Mouse (Mus musculus): ENCODE results near the gene Bcas3. TPM values are rescaled to one million over a fixed set of nuclear protein-coding genes. Genes with fewer than 3 reads are reported as not detected.
A peak's percentile ranks its signal among the peaks of the same experiment; 100 is the strongest.

Gene Bcas3
- polyA plus RNA-seq, 1 experiment from 2014 or later = 30.6 TPM

DNA sequence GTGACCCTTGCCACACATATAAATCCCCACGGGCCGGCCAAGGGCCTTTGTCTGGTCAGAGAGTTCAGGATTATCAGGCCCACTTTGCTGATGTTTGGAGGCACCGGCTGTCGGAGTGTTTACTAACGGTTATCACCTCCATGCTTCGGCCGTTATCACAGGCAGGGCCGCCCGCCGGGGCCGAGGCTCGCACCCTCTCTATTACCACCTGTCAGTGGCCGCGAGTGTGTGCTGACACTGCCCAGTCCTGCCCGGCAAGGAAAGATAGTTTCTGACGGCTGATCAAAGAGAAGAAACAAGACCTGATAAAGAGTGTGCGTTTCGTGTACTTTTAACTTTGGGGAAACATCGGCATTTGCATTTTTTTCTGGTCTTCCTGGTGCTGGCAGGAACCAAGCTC, 446.9 kb downstream of the Bcas3 start:
- ATAC-seq (ENCODE audit: low FRiP score, low TSS enrichment) = no peak
- Histone ChIP-seq H3K9me3 (ENCODE audit: control insufficient read depth, low read length) (no peaks in the 10 kb centered on the region), H3K27ac (ENCODE audit: low read depth, low read length) (no peak overlapping the region), H3K4me3 (ENCODE audit: low read length) (no peak overlapping the region), H3K36me3 (ENCODE audit: control insufficient read depth, insufficient read depth, low read length) (no peaks in the 10 kb centered on the region), H3K27me3 (ENCODE audit: control insufficient read depth, insufficient read depth, low read length) (no peaks in the 10 kb centered on the region), H3K4me2 (replicated peaks; ENCODE audit: low read depth, low read length) (no peak overlapping the region), H3K9ac (ENCODE audit: low read depth, low read length) (no peak overlapping the region), H3K4me1 (ENCODE audit: control insufficient read depth, insufficient read depth, low read length) (peaks cover 16% of the 10 kb centered on the region)
- WGBS = 22% methylated on average over 19 of the region's 19 CpGs

DNA sequence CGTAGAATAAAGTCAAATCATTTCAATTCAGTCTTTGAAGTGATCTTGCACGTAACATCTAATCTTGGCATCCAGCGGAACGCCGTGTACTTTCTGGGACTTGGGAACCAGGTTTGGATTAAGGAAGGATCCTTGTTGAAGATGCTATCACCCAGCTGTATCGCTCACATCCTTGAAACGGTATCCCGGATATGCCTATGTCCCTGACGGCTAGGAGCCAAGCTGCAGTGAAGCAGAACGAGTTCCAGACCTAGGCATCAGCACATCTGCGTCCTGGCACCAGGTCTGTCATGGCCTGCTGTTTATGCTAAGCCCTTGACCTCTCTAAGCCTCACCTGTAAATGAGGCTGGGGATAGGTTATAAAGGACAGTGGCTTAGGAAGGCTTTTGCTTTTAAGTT, 447.4 kb downstream of the Bcas3 start:
- no peak for ATAC-seq (ENCODE audit: low FRiP score, low TSS enrichment)
- WGBS = 50% methylated on average over 11 of the region's 11 CpGs
- Histone ChIP-seq H3K4me2 (replicated peaks; ENCODE audit: low read depth, low read length) (no peak overlapping the region), H3K27ac (ENCODE audit: low read depth, low read length) (no peak overlapping the region), H3K36me3 (ENCODE audit: control insufficient read depth, insufficient read depth, low read length) (no peaks in the 10 kb centered on the region), H3K9me3 (ENCODE audit: control insufficient read depth, low read length) (no peaks in the 10 kb centered on the region), H3K4me3 (ENCODE audit: low read length) (no peak overlapping the region), H3K4me1 (ENCODE audit: control insufficient read depth, insufficient read depth, low read length) (peaks cover 16% of the 10 kb centered on the region), H3K9ac (ENCODE audit: low read depth, low read length) (no peak overlapping the region), H3K27me3 (ENCODE audit: control insufficient read depth, insufficient read depth, low read length) (no peaks in the 10 kb centered on the region)

DNA sequence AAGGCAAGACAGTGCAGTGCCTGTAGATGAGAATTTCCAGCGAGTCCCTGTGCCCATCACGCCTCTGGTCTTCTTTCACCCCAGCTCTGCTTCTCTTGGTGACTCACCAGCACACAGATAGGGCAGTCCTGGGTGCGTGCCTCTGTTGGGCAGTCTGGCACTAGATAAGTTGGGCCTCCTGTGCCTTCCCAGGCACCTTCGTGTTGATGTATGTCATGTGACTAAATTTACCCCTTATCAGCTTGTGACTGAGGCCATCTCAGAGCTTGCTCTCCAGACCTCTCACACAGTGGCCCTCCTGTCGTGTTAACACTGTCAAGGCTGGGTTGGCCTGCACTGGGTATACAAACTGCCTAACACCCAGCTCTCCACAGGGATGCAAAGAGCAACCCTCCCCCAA, 451.1 kb downstream of the Bcas3 start:
- no peak overlapping the region for H3K27ac ChIP-seq (ENCODE audit: low read depth, low read length)
- H3K4me2 ChIP-seq (replicated peaks; ENCODE audit: low read depth, low read length) = no peak overlapping the region
- no peak overlapping the region for H3K4me3 ChIP-seq (ENCODE audit: low read length)
- H3K36me3 ChIP-seq (ENCODE audit: control insufficient read depth, insufficient read depth, low read length) = no peaks in the 10 kb centered on the region
- 76% methylated on average over 5 of the region's 5 CpGs for WGBS
- ATAC-seq (ENCODE audit: low FRiP score, low TSS enrichment) = no peak
- H3K4me1 ChIP-seq (ENCODE audit: control insufficient read depth, insufficient read depth, low read length) = peaks cover 18% of the 10 kb centered on the region
- H3K9ac ChIP-seq (ENCODE audit: low read depth, low read length) = no peak overlapping the region
- H3K9me3 ChIP-seq (ENCODE audit: control insufficient read depth, low read length) = no peaks in the 10 kb centered on the region
- no peaks in the 10 kb centered on the region for H3K27me3 ChIP-seq (ENCODE audit: control insufficient read depth, insufficient read depth, low read length)

DNA sequence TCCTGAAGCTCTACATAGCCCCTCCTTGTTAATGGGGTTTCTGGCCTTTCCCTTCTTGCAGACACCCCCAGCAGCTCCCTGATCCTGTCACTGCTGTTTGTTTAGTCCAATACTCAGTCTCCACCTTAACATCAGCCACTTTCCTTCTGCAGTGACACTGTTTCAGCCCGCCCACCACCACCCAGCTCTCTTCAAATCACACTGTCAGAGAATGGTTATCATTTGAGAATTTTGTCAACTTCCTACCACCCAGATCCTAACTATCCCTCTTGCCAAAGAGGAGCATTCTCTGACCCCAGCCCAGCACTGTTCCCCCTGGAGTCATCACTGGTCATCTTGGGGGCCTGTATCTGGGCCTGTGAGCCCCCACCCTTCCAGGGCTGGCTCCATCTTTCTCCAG, 452.8 kb downstream of the Bcas3 start:
- Histone ChIP-seq H3K36me3 (ENCODE audit: control insufficient read depth, insufficient read depth, low read length) (no peaks in the 10 kb centered on the region), H3K27ac (ENCODE audit: low read depth, low read length) (no peak overlapping the region), H3K4me3 (ENCODE audit: low read length) (no peak overlapping the region), H3K4me2 (replicated peaks; ENCODE audit: low read depth, low read length) (no peak overlapping the region), H3K9me3 (ENCODE audit: control insufficient read depth, low read length) (no peaks in the 10 kb centered on the region), H3K9ac (ENCODE audit: low read depth, low read length) (no peak overlapping the region), H3K27me3 (ENCODE audit: control insufficient read depth, insufficient read depth, low read length) (no peaks in the 10 kb centered on the region), H3K4me1 (ENCODE audit: control insufficient read depth, insufficient read depth, low read length) (peaks cover 12% of the 10 kb centered on the region; the same call in 1 of the 2 replicates)
- no peak for ATAC-seq (ENCODE audit: low FRiP score, low TSS enrichment)
- 79% methylated on average over 1 of the region's 1 CpGs for WGBS

DNA sequence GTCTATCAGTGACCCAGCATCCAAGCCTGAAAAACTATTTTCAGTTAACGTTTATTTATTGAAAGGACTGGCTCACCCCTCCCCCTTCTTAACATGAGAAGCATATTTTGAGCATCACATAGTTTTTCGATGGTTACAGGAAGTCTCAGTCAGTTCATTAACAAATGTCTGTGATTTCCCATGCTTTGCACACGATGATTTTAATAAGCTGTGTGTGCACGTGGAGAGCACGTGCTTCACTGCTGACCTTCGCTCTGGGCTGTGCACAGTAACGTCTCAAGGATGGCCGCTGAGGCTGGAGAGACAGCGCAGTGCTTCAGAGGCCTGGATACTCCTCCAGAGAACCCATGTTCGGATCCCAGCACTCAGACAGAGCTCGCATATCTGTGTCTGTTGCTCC, 454.4 kb downstream of the Bcas3 start:
- WGBS = 68% methylated on average over 11 of the region's 11 CpGs
- H3K27me3 ChIP-seq (ENCODE audit: control insufficient read depth, insufficient read depth, low read length) = no peaks in the 10 kb centered on the region
- no peak for ATAC-seq (ENCODE audit: low FRiP score, low TSS enrichment)

DNA sequence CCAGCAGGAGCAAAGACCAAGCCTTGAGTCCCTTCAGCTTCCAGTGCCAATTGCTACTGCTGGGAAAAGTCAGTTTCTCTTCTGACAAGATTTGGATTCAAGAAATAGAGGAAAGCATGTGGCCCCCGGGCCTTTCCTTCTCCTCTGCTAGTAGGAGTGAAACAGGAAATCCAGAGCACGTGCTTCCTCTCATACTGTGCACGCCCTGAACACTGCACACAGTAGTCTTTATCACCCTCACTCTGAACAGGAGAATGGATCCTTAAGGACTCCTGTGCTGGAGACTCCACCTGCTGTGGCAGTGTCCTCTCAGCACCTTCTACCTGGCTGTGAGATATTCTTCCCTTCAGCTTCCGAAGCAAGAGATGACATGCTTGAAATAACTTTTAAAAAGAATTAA, 458.3 kb downstream of the Bcas3 start:
- Histone ChIP-seq H3K36me3 (ENCODE audit: control insufficient read depth, insufficient read depth, low read length) (no peaks in the 10 kb centered on the region), H3K4me3 (ENCODE audit: low read length) (no peak overlapping the region), H3K27ac (ENCODE audit: low read depth, low read length) (no peak overlapping the region), H3K27me3 (ENCODE audit: control insufficient read depth, insufficient read depth, low read length) (peaks cover 2% of the 10 kb centered on the region; the same call in 1 of the 2 replicates), H3K4me1 (ENCODE audit: control insufficient read depth, insufficient read depth, low read length) (peaks cover 21% of the 10 kb centered on the region), H3K4me2 (replicated peaks; ENCODE audit: low read depth, low read length) (no peak overlapping the region), H3K9ac (ENCODE audit: low read depth, low read length) (no peak overlapping the region), H3K9me3 (ENCODE audit: control insufficient read depth, low read length) (no peaks in the 10 kb centered on the region)
- ATAC-seq (ENCODE audit: low FRiP score, low TSS enrichment) = no peak
- 71% methylated on average over 4 of the region's 4 CpGs for WGBS

More for the DNA sequence above, 454.4 kb downstream of the Bcas3 start:
- H3K9ac ChIP-seq (ENCODE audit: low read depth, low read length) = no peak overlapping the region
- H3K36me3 ChIP-seq (ENCODE audit: control insufficient read depth, insufficient read depth, low read length) = no peaks in the 10 kb centered on the region
- H3K4me1 ChIP-seq (ENCODE audit: control insufficient read depth, insufficient read depth, low read length) = 0 out of 2 replicates have a peak, but pooled peaks cover 3% of the 10 kb centered on the region
- H3K4me2 ChIP-seq (replicated peaks; ENCODE audit: low read depth, low read length) = no peak overlapping the region
- H3K27ac ChIP-seq (ENCODE audit: low read depth, low read length) = no peak overlapping the region
- H3K4me3 ChIP-seq (ENCODE audit: low read length) = no peak overlapping the region
- H3K9me3 ChIP-seq (ENCODE audit: control insufficient read depth, low read length) = no peaks in the 10 kb centered on the region

DNA sequence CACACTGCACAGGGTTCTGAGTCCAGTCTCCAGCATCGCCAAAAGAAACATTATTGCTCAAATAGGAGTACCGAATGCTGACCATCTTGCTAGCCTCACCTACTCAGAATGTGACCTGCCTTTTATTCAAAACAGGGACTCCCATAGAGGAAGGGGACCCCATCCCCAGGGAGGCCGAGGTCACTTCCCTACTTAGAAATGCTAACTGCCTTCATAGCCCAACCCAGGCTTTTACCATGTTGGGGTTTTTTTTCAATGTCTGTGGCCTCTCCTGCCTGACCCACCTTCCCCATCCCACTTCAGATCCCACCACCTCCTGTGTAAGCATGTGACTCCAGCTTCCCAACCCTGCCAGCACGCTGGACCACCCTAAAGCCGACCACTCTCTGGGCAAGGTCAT, 458.7 kb downstream of the Bcas3 start:
- Histone ChIP-seq H3K4me2 (replicated peaks; ENCODE audit: low read depth, low read length) (no peak overlapping the region), H3K9me3 (ENCODE audit: control insufficient read depth, low read length) (no peaks in the 10 kb centered on the region), H3K27ac (ENCODE audit: low read depth, low read length) (no peak overlapping the region), H3K36me3 (ENCODE audit: control insufficient read depth, insufficient read depth, low read length) (no peaks in the 10 kb centered on the region), H3K4me3 (ENCODE audit: low read length) (no peak overlapping the region), H3K9ac (ENCODE audit: low read depth, low read length) (no peak overlapping the region), H3K27me3 (ENCODE audit: control insufficient read depth, insufficient read depth, low read length) (peaks cover 2% of the 10 kb centered on the region; the same call in 1 of the 2 replicates), H3K4me1 (ENCODE audit: control insufficient read depth, insufficient read depth, low read length) (peaks cover 21% of the 10 kb centered on the region)
- WGBS = 94% methylated on average over 5 of the region's 5 CpGs
- ATAC-seq (ENCODE audit: low FRiP score, low TSS enrichment) = no peak

DNA sequence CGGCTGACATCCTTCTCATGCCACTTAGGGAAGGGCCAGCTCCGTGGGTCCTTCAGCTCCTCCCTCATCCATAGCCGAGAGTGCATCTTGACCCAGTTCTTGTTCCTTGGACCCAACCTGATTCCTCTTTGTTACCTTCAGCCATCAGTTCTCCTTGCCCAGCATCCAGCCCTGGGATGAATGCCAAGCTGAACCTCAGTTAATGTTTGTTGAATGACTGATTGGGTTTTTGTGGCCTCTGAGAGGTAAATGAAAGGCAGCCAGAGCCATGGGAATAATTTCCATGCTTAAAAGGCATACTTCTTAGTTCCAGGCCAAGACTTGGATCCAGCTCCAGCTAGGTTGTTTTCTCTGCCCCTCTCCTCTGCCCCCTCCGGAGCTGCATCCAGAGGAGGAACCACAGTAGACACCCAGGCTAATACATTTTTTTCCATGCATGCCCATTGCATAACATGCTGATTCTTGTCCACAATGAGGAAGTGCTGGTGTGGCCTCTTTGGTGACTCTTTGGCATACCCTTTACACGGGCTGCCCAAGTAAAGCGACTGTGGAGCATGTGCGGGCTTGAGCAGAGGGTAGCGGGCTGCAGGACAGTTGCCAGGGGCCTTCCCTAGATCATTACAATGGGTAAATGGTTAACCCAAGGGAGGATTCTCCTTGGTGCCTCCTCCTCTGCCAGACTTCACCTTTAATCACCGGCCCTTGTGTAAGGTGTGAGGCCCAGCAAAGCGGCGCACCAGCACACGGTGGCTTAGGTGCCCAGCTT, 459.4 kb downstream of the Bcas3 start:
- H3K4me1 ChIP-seq (ENCODE audit: control insufficient read depth, insufficient read depth, low read length) = peaks cover 21% of the 10 kb centered on the region
- no peaks in the 10 kb centered on the region for H3K36me3 ChIP-seq (ENCODE audit: control insufficient read depth, insufficient read depth, low read length)
- no peaks in the 10 kb centered on the region for H3K9me3 ChIP-seq (ENCODE audit: control insufficient read depth, low read length)
- H3K9ac ChIP-seq (ENCODE audit: low read depth, low read length) = no peak overlapping the region
- H3K27me3 ChIP-seq (ENCODE audit: control insufficient read depth, insufficient read depth, low read length) = peaks cover 2% of the 10 kb centered on the region; the same call in 1 of the 2 replicates
- 0 out of 2 replicates have a peak, but pooled peaks have one; percentile 11 for ATAC-seq (ENCODE audit: low FRiP score, low TSS enrichment)
- H3K4me2 ChIP-seq (replicated peaks; ENCODE audit: low read depth, low read length) = no peak overlapping the region
- H3K4me3 ChIP-seq (ENCODE audit: low read length) = no peak overlapping the region
- H3K27ac ChIP-seq (ENCODE audit: low read depth, low read length) = no peak overlapping the region
- WGBS = 82% methylated on average over 12 of the region's 12 CpGs

DNA sequence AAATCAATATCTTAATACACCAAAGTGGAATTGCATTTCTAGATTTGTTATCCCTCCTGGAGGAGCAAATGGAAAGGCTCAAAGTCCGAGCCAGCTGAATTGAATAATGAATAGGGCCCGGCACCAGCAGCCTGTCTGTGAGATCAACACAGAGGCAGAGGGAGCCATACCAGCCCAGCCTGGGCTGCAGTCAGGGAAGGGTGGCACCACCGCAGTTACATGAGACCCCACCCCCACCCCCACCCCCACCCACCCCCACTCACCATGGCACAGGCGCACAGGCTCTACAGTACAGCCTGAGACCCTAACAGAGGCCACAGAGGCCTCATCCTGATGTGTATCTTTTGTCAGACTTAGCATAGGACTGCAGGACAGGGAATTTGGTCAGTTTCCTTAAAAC, 461.7 kb downstream of the Bcas3 start:
- Histone ChIP-seq H3K4me2 (replicated peaks; ENCODE audit: low read depth, low read length) (no peak overlapping the region), H3K27ac (ENCODE audit: low read depth, low read length) (no peak overlapping the region), H3K4me3 (ENCODE audit: low read length) (no peak overlapping the region), H3K9ac (ENCODE audit: low read depth, low read length) (no peak overlapping the region), H3K4me1 (ENCODE audit: control insufficient read depth, insufficient read depth, low read length) (peaks cover 18% of the 10 kb centered on the region), H3K27me3 (ENCODE audit: control insufficient read depth, insufficient read depth, low read length) (peaks cover 2% of the 10 kb centered on the region; the same call in 1 of the 2 replicates), H3K36me3 (ENCODE audit: control insufficient read depth, insufficient read depth, low read length) (no peaks in the 10 kb centered on the region), H3K9me3 (ENCODE audit: control insufficient read depth, low read length) (no peaks in the 10 kb centered on the region)
- ATAC-seq (ENCODE audit: low FRiP score, low TSS enrichment) = no peak
- 46% methylated on average over 4 of the region's 4 CpGs for WGBS

Data from kidney, embryonic 14.5 days (tissue).